Mouse (Mus musculus) ES-E14 (cell line): ENCODE results near the gene Tcp10b. TPM values are rescaled to one million over a fixed set of nuclear protein-coding genes. Genes with fewer than 3 reads are reported as not detected.
"Not testable (repeated sequence)": the region's sequence is repeated elsewhere in the genome, so short reads cannot be mapped to it uniquely, and the experiment has no call there.

Experiments
- DNase-seq: peaks from one replicate; pipeline ENCODE4 v3.0.0-alpha.2; 2013; ENCODE audit warnings: low read depth, low spot score
- H3K27ac ChIP-seq: 2 replicates; pipeline ENCODE4 v1.5.1; 2012; ENCODE audit warnings: low read depth, mild to moderate bottlenecking, low read length, moderate library complexity, mixed read lengths; ENCODE audit not compliant: poor library complexity, insufficient read depth, severe bottlenecking
- H3K36me3 ChIP-seq: 2 replicates; pipeline ENCODE4 v1.6.1; 2012; ENCODE audit warnings: mild to moderate bottlenecking, low read length, moderate library complexity, mixed read lengths; ENCODE audit not compliant: control insufficient read depth, poor library complexity, insufficient read depth, severe bottlenecking
- H3K4me1 ChIP-seq, 2 experiments: fragments of 150-350 bp in 1 of 2; sonication (generic) in 1 of 2; 2 replicates each; pipeline ENCODE4 v1.6.1; 2012; ENCODE audit warnings: low read length in 2 of 2, mild to moderate bottlenecking in 1 of 2, mixed read lengths in 1 of 2; ENCODE audit not compliant: control insufficient read depth in 2 of 2, insufficient read depth in 2 of 2, poor library complexity in 1 of 2
- H3K4me3 ChIP-seq, 2 experiments: fragments of 150-350 bp in 1 of 2; sonication (generic) in 1 of 2; 2 replicates each; pipeline ENCODE4 v1.5.1; 2012; ENCODE audit warnings: low read length in 2 of 2, low read depth in 1 of 2, mild to moderate bottlenecking in 1 of 2, mixed read lengths in 1 of 2; ENCODE audit not compliant: insufficient read depth in 1 of 2, poor library complexity in 1 of 2, severe bottlenecking in 1 of 2
- H3K9ac ChIP-seq: 2 replicates; pipeline ENCODE4 v1.6.1; 2012; ENCODE audit warnings: low read depth, mild to moderate bottlenecking, low read length, mixed read lengths; ENCODE audit not compliant: poor library complexity, insufficient read depth, severe bottlenecking
- H3K9me3 ChIP-seq: fragments of 150-350 bp; sonication (generic); 2 replicates; pipeline ENCODE4 v1.6.1; 2012; ENCODE audit warnings: low read depth, mild to moderate bottlenecking, low read length; ENCODE audit not compliant: control insufficient read depth, insufficient read depth
- CHD2 ChIP-seq: IDR thresholded peaks from 2 replicates; pipeline ENCODE4 v1.6.1; 2014; ENCODE audit warnings: mild to moderate bottlenecking, low read depth, low read length, inconsistent platforms
- HCFC1 ChIP-seq: IDR thresholded peaks from 2 replicates; pipeline ENCODE4 v1.6.1; 2012; ENCODE audit warnings: low read length, inconsistent platforms, borderline replicate concordance; ENCODE audit not compliant: insufficient read depth
- MAFK ChIP-seq: IDR thresholded peaks from 2 replicates; pipeline ENCODE4 v1.6.1; 2014; ENCODE audit warnings: mild to moderate bottlenecking, low read depth, low read length, inconsistent platforms; ENCODE audit not compliant: insufficient read depth
- ZC3H11A ChIP-seq: IDR thresholded peaks from 2 replicates; pipeline ENCODE4 v1.6.1; 2012; ENCODE audit warnings: low read depth, mild to moderate bottlenecking, inconsistent platforms, low read length, borderline replicate concordance
- ZNF384 ChIP-seq: IDR thresholded peaks from 2 replicates; pipeline ENCODE4 v1.6.1; 2012; ENCODE audit warnings: low read depth, low read length, inconsistent platforms
- in situ Hi-C, 2 experiments: fragments of 600-800 bp; cut with MboI; formaldehyde crosslinking; loops; one replicate each; pipeline ENCODE4 v1.15.1; 2025; ENCODE audit warnings: low sequenced_read_pairs in 2 of 2, inconsistent platforms in 1 of 2; ENCODE audit not compliant: unreplicated experiment in 2 of 2
- total RNA-seq: library from RNA; depleted of rRNA; stranded (reverse); fragments of 300-350 nt; gene quantifications from 2 replicates; pipeline ENCODE4 v1.2.3, GENCODE M21; 2012; rRNA removed

The Tcp10b gene
- total RNA-seq, result 0.31 and 0.79 TPM in 2 replicates

DNA sequence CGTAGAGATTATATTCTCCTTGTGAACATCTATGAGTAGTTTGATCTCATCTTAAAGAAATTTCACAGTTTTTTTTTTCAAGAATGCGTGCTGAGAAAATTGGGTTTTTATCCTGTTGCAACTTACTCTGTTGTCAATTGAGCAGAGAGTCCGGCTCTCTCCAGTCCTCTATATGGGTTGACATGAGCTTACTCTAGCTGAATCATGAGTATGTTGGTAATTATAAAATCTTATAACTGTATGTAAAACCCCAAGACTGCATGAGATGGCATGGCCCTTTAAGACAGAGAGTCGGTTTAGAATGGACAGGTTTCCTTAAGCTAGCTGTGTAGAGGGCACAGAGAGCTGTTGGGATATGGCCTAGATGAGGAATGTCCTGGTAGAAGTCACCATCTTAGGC, at the start of gene Tcp10b:
Tcp10b (plus strand) TSS at position 301 of the 400 bp plus-strand sequence.
- H3K9me3 ChIP-seq, in situ Hi-C loops, H3K27ac ChIP-seq, H3K4me1 ChIP-seq, H3K4me3 ChIP-seq, H3K9ac ChIP-seq, DNase-seq, H3K36me3 ChIP-seq: not testable (repeated sequence)

DNA sequence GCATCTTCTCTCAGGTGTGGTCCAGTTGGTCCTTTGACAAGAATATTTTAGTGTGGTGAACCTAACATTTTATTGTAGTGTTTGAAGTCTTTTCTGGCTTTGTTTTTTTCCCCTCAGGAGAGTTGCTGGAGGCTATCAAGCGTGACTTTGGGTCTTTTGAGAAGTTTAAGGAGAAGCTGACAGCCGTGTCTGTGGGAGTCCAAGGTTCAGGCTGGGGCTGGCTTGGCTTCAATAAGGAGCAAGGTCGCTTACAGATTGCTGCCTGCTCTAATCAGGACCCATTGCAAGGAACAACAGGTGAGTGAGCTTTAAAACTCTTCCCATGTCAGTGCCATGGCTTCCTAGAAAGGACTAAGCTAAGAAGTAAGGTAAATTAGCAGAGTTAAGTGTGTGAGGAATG, 47.6 kb upstream of the Tcp10b start:
- DNase-seq, result no peak
- no peak for TF ChIP-seq MAFK
- TF ChIP-seq HCFC1, result no peak
- no peak for TF ChIP-seq ZC3H11A
- TF ChIP-seq CHD2, result no peak
- no peak for TF ChIP-seq ZNF384
- no peak overlapping the region for H3K27ac ChIP-seq
- H3K4me1 ChIP-seq, result no peaks in the 10 kb centered on the region; a peak in 1 of 4 replicates
- in situ Hi-C loops, result no loop called here
- H3K9me3 ChIP-seq, result no peaks in the 10 kb centered on the region
- H3K9ac ChIP-seq, result no peak overlapping the region
- H3K36me3 ChIP-seq, result peaks cover 27% of the 10 kb centered on the region
- no peak overlapping the region for H3K4me3 ChIP-seq

DNA sequence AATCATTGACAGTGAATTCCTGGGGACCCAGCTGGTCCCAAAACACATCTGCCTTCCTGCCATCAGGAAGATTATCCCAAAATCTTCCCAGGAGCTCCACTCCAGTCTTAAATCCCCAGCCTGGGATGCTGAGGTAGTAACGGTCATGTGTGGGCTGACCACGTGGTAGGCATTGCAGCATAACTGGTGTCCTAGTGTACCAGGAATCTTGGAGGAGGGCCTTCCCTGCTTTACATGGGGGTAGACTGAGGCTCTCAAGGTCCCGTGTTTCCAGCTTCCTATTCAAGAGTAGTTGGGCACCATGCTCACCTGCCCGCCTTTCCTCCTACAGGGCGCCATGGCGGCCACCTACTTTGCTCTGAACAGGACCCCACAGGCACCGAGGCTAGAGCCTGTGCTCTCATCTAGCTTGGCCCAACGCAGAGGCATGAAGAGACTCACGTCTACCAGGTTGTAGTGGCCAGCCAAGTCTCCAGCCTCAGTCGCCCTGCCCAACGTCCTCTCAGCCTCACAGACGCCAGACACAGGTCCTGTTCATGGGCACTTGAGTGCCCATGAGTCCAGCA, 24.2 kb upstream of the Tcp10b start:
- H3K9ac ChIP-seq, H3K4me3 ChIP-seq, H3K4me1 ChIP-seq, in situ Hi-C loops, H3K36me3 ChIP-seq, H3K27ac ChIP-seq, H3K9me3 ChIP-seq, DNase-seq: not testable (repeated sequence)

DNA sequence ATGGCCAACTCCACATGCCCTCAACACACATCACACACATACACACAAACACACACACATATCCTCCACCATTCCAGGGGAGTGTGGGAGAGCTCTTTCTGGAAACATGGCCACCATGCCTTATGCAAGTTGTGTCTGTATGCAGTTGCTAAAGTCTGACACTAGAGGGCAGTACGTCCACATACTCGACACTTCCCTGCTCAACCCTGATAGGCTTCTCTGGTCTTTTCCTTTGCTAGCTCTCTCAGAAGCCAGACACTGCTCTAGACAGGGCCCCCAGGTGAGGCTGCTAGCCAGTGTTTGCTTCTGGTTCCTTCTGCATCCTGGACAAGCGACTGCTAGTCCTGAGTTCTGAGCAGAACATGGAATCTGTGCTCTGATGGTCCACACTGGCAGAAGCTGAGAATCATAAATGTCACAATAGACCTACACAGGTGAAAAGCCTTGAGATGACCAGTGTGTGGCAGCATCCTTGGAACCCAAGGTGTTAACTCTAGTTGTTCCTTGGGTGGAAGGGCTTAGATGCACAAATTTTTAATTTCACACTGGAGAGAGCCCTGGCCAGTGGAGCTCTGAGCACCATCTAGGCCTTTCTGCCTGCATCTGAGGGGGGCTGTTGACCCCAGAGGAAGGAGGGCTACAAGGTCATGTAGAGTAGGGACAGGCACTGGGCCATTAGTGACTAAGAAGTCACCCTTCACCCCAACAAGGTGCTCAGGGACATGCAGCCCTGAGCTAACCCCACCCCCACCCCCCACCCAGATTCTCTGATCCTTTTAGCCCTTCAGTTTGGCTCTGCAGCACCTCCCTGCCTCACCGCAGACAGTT, 16.8 kb upstream of the Tcp10b start:
- H3K27ac ChIP-seq, in situ Hi-C loops: not testable (repeated sequence)

DNA sequence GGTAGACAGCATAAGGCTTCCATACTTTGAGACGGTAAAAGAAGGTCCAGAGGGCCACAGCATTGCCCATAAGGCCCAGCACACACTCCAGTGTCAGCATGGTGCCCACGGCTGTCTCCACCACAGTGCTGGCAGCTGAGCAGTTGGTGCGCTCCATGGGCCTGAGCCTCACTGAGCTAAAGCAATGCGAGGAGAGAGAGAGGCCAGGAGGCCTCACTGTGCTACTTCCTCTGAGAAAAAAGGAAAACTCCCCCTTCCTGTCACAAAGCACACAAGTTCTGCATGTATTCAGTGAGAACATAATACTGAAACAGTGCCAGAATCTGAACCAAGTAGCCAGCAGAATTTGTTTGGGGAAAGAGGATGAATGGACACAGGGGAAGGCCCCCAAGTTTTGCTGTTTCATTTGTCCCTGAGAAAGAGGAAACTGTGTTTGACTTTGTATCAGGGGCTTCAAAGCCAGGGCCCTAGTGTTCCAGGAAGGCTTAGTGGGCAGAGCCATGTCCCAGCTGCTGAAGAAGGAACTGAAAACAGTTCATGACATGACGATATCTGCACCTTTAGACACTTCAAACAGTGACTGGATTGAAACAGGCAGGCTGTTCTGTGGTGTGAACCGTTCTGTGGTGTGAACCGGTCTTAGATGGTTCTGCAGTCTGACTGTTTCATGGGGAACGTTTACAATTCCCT, 8.6 kb upstream of the Tcp10b start, which contains the start of gene Gpr31b:
Gpr31b (minus strand) TSS at position 173 of the 690 bp plus-strand sequence.
- H3K9me3 ChIP-seq, H3K27ac ChIP-seq, H3K4me3 ChIP-seq, H3K9ac ChIP-seq, H3K4me1 ChIP-seq, DNase-seq, H3K36me3 ChIP-seq, in situ Hi-C loops: not testable (repeated sequence)

More for the DNA sequence above, 16.8 kb upstream of the Tcp10b start:
- H3K9ac ChIP-seq, H3K4me3 ChIP-seq, H3K4me1 ChIP-seq, H3K36me3 ChIP-seq, H3K9me3 ChIP-seq: not testable (repeated sequence)
- TF ChIP-seq ZC3H11A, result peak; percentile 45; the same call in 1 of the 2 replicates
- peak; percentile 74 for DNase-seq

DNA sequence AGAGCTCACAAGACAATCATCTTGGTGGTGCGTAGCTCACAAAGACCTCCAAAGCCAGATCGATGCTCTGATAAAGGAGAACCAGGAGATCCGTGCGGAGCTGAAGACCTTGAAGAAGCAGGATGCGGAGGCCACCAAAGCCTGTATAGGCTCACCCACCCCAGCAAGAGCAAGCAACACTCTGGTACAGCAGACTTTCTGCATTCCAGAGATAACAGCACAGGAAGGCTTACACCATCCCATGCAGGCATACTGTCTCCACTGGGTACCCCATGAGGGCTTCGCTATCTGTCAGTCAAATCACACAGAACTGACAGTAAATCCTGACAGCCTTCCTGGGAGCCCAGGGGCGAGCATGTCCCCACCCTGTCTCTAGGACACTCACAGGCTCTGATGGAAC, 2.0 kb downstream of the Tcp10b start:
- H3K27ac ChIP-seq, H3K9ac ChIP-seq, H3K9me3 ChIP-seq, H3K36me3 ChIP-seq, H3K4me3 ChIP-seq, DNase-seq, H3K4me1 ChIP-seq, in situ Hi-C loops: not testable (repeated sequence)

DNA sequence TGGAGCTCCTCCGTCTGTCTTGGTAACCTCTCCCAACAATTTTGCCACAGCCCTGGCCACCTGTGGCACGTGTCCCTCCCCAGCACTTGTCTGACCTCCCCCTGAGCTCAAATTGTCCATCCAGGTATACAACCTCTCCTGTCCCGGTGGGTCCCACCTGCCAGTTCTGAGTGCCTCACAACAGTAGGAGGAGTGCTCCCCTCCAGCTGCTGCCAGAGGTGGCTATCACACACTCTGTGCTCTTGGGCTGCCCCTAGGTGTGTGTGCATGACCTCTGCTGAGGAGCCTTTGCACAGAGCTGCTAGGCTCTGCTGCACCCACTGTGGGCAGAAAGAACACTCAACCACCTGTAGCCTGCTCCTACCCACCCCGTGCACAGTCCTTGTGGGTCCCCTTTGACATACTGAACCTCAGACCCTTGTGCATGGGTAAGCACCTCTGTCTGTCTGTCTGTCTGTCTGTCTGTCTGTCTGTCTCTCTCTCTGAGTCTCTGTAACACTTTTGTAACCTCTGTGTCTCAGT, 7.0 kb downstream of the Tcp10b start:
- H3K36me3 ChIP-seq, H3K4me1 ChIP-seq, H3K27ac ChIP-seq, DNase-seq, H3K9ac ChIP-seq, H3K4me3 ChIP-seq, in situ Hi-C loops, H3K9me3 ChIP-seq: not testable (repeated sequence)
